Mouse (Mus musculus) lung, postnatal 36 days (tissue): Measurements from ENCODE around the gene Hs3st3a1.

Experiments used
- DNase-seq: peaks from one replicate; pipeline ENCODE4 v3.0.0; 2022; ENCODE audit warnings: mixed read lengths

Hs3st3a1 gene

GRCm38 (mm10) chr11:64559388-64559787, 124.3 kb downstream of the Hs3st3a1 start:
- no peak for DNase-seq

- no peak for DNase-seq
Measured at GRCm38 (mm10) chr11:64560471-64560870, 125.3 kb downstream of the Hs3st3a1 start.

GRCm38 (mm10) chr11:64562771-64563170, 127.6 kb downstream of the Hs3st3a1 start:
- DNase-seq = no peak
